Mouse (Mus musculus) retina, adult 2 months (tissue): Measurements from ENCODE around the gene Sulf2.

Experiments used
- DNase-seq: peaks from one replicate; pipeline ENCODE4 v3.0.0-alpha.2; 2012; ENCODE audit warnings: low read depth, low spot score

Sulf2 gene

GRCm38 (mm10) chr2:166059684-166060423 lies 95.6 kb downstream of the Sulf2 start:
- no peak for DNase-seq

GRCm38 (mm10) chr2:166054002-166054539 lies 101.4 kb downstream of the Sulf2 start:
- DNase-seq, result no peak

GRCm38 (mm10) chr2:166051966-166052365 lies 103.5 kb downstream of the Sulf2 start:
- DNase-seq, result no peak

GRCm38 (mm10) chr2:166051421-166051820 lies 104.0 kb downstream of the Sulf2 start:
- DNase-seq, result no peak

- no peak for DNase-seq
These were observed 106.6 kb downstream of the Sulf2 start for GRCm38 (mm10) chr2:166048852-166049251.

GRCm38 (mm10) chr2:166047931-166048330 lies 107.5 kb downstream of the Sulf2 start:
- no peak for DNase-seq

- DNase-seq, result no peak
These were observed 109.6 kb downstream of the Sulf2 start for GRCm38 (mm10) chr2:166045549-166046501.

- no peak for DNase-seq
These were observed 110.5 kb downstream of the Sulf2 start for GRCm38 (mm10) chr2:166045006-166045405.

- DNase-seq, result no peak
These were observed 112.9 kb downstream of the Sulf2 start for GRCm38 (mm10) chr2:166042542-166042941.

GRCm38 (mm10) chr2:166039681-166040080 lies 115.8 kb downstream of the Sulf2 start:
- DNase-seq, result no peak

- no peak for DNase-seq
These were observed 119.7 kb downstream of the Sulf2 start for GRCm38 (mm10) chr2:166035725-166036124.

- DNase-seq, result no peak
These were observed 120.4 kb downstream of the Sulf2 start for GRCm38 (mm10) chr2:166034967-166035490.

GRCm38 (mm10) chr2:166032628-166033027 lies 122.8 kb downstream of the Sulf2 start:
- no peak for DNase-seq

- DNase-seq, result no peak
These were observed 124.1 kb downstream of the Sulf2 start for GRCm38 (mm10) chr2:166031120-166031929.

- DNase-seq, result no peak
These were observed 125.0 kb downstream of the Sulf2 start for GRCm38 (mm10) chr2:166030256-166030995.

GRCm38 (mm10) chr2:166029232-166029631 lies 126.2 kb downstream of the Sulf2 start:
- DNase-seq, result no peak

- no peak for DNase-seq
These were observed 127.6 kb downstream of the Sulf2 start for GRCm38 (mm10) chr2:166027834-166028233.

GRCm38 (mm10) chr2:166025943-166026342 lies 129.5 kb downstream of the Sulf2 start:
- no peak for DNase-seq

- no peak for DNase-seq
These were observed 130.8 kb downstream of the Sulf2 start for GRCm38 (mm10) chr2:166024621-166025020.

GRCm38 (mm10) chr2:166024079-166024478 lies 131.4 kb downstream of the Sulf2 start:
- DNase-seq, result no peak
